Mouse (Mus musculus): ENCODE measurements around the gene Slc2a8.
"Not testable (repeated sequence)": the region's sequence is repeated elsewhere in the genome, so short reads cannot be mapped to it uniquely, and the experiment has no call there.

The Slc2a8 gene

GRCm38 (mm10) chr2:32981725-32982271 lies at the start of gene Slc2a8:
Gene Slc2a8 (minus strand): TSS chr2:32982083.
- DNase-seq = peak; percentile 90

- DNase-seq = no peak
These were observed 43.2 kb upstream of the Slc2a8 start for GRCm38 (mm10) chr2:33025040-33025439.

GRCm38 (mm10) chr2:33024564-33024963 lies 42.7 kb upstream of the Slc2a8 start:
- no peak for DNase-seq

- no peak for DNase-seq
These were observed 41.0 kb upstream of the Slc2a8 start for GRCm38 (mm10) chr2:33022846-33023245.

GRCm38 (mm10) chr2:33018026-33018425 lies 36.1 kb upstream of the Slc2a8 start:
- no peak for DNase-seq

GRCm38 (mm10) chr2:33017191-33017590 lies 35.3 kb upstream of the Slc2a8 start:
- no peak for DNase-seq

- DNase-seq = no peak
These were observed 33.0 kb upstream of the Slc2a8 start for GRCm38 (mm10) chr2:33014877-33015276.

GRCm38 (mm10) chr2:33009055-33009454 lies 27.2 kb upstream of the Slc2a8 start:
- not testable (repeated sequence) for DNase-seq

GRCm38 (mm10) chr2:33005041-33005440 lies 23.2 kb upstream of the Slc2a8 start:
- no peak for DNase-seq

- no peak for DNase-seq
These were observed 20.3 kb upstream of the Slc2a8 start for GRCm38 (mm10) chr2:33002144-33002543.

GRCm38 (mm10) chr2:32999752-33000151 lies 17.9 kb upstream of the Slc2a8 start:
- DNase-seq = no peak

GRCm38 (mm10) chr2:32997792-32998191 lies 15.9 kb upstream of the Slc2a8 start:
- no peak for DNase-seq

GRCm38 (mm10) chr2:32997081-32997480 lies 15.2 kb upstream of the Slc2a8 start:
- no peak for DNase-seq

- no peak for DNase-seq
These were observed 10.2 kb upstream of the Slc2a8 start for GRCm38 (mm10) chr2:32992130-32992529.

- no peak for DNase-seq
These were observed 8.4 kb upstream of the Slc2a8 start for GRCm38 (mm10) chr2:32990167-32990832.

- DNase-seq = no peak
These were observed 7.5 kb upstream of the Slc2a8 start for GRCm38 (mm10) chr2:32989376-32989775.

GRCm38 (mm10) chr2:32985844-32986243 lies 4.0 kb upstream of the Slc2a8 start:
- no peak for DNase-seq

GRCm38 (mm10) chr2:32983617-32984016 lies 1.7 kb upstream of the Slc2a8 start:
- DNase-seq = no peak

GRCm38 (mm10) chr2:32982700-32983099 lies 817 bp upstream of the Slc2a8 start:
- DNase-seq = no peak

- no peak for DNase-seq
These were observed 602 bp downstream of the Slc2a8 start for GRCm38 (mm10) chr2:32981281-32981680.

GRCm38 (mm10) chr2:32979675-32980074 lies 2.2 kb downstream of the Slc2a8 start:
- DNase-seq = no peak

GRCm38 (mm10) chr2:32978675-32979074 lies 3.2 kb downstream of the Slc2a8 start:
- no peak for DNase-seq

GRCm38 (mm10) chr2:32977114-32977513 lies 4.8 kb downstream of the Slc2a8 start:
- no peak for DNase-seq

GRCm38 (mm10) chr2:32974216-32974615 lies 7.7 kb downstream of the Slc2a8 start:
- no peak for DNase-seq

- DNase-seq = no peak
These were observed 10.6 kb downstream of the Slc2a8 start for GRCm38 (mm10) chr2:32971235-32971634.

Data from right cerebral cortex, postnatal 25 days (tissue).